Mouse (Mus musculus) lung, postnatal 36 days (tissue): Measurements from ENCODE around the gene Wdfy2.
A peak's percentile ranks its signal among the peaks of the same experiment; 100 is the strongest.
"Not testable (repeated sequence)": the region's sequence is repeated elsewhere in the genome, so short reads cannot be mapped to it uniquely, and the experiment has no call there.

ENCODE experiments used
- DNase-seq: peaks from one replicate; pipeline ENCODE4 v3.0.0; 2022; ENCODE audit warnings: mixed read lengths

Wdfy2 gene

DNA sequence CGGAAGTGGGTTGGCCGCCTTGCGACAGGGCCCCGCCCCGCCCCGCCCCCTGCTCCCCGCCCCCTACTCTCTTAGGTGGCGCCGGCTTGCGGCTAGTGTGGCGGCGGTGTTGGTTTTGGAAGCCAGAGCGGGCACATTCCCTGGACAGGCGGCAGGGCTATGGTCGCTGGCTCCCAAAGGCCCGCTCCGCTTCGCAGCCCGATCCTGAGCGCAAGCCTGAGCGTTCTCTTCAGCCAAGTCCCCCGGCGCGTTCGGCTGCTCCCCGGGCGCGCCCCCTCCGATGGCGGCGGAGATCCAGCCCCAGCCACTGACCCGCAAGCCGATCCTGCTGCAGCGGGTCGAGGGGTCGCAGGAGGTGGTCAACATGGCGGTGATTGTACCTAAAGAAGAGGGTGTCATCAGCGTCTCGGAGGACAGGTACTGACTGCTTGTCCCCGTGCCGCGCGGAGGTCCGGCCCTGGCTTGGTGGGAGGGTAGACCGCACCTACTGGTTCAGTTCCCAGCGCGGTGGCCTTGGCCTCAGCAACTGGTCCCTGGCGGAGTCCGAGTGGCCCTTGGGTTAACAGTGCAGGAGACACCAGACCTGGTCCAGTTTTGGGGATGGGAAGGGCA, at the start of gene Wdfy2:
Wdfy2 (plus strand) TSS at position 38 of the 612 bp plus-strand sequence.
- DNase-seq, result peak; percentile 52

DNA sequence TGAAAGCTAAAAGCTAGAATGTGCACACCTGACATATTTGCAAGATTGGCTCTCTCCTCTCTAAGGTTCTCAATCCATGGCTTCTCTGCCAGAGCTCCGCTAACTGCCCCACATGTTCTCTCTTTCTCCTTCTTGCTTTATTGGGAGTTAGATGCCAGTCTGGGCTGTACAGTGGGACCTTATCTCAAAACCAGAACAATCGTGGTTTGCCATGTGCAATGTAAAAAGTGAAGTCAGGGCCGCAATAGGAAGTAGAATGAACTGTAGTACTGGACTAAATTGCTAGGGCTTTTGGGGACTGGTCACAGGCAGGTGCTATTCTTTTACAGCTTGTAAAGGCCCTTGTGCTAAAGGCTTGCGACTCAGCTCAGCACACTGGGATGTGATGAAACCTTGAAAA, 48.2 kb upstream of the Wdfy2 start:
- DNase-seq, result no peak

DNA sequence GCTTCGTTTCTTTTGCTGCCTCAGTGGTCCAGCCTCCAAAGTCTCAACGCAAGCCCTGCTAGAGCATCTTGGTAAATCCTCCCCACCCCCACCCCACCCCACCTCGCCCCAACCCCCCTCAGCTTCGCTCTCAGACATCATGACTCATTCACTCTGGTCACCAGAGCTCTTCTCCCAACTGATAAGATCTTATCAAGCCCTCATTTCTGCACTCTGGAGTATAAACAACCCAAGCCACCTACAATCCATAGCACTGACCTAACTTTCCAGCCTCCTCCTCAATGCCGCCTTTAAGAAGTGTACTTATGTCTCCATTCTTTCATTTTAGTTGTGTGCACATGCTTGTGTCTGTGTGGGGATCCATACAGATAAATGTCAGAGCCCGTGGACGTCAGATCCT, 41.8 kb upstream of the Wdfy2 start:
- no peak for DNase-seq

DNA sequence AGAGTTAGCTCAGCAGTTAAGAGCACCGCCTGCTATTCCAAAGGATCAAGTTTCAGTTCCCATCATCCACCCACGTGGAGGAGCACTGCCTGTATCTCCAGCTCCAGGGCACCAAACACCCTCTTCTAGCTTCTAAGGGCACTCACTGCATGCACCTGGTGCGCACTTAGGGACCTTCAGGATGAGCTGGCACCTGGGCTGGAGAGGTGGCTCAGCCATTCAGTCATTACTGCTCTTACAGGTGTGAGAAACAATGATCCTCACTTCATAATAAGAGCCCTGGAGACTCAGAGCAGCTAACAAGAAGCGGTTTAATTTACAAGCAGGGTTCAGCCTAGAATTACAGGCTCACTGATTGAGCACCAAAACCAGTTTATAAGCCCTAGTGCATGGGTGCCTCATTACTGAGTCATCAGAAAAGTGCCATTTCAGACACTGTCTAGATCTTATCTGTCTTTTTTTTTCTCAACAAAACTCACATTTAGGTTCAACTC, 38.8 kb upstream of the Wdfy2 start:
- DNase-seq, result peak; percentile 47

DNA sequence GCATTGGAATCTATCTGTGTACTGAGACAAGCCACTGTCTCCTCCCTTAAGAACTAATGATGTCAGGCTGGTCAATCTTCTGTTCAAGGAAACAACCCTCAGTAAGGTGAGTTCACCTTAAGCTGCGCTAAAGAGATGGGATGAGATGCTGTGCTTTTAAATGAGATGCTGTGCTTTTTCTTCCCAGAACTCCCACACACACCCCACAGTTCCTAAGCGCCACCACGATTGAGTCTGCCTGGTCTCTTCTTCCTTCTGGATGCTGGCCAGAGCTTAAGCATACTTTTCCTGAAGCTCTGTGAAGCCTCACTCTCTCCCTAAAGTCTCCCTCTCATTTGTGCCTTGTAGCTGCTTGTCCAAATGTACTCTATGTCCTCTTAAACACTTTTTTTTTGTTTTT, 36.7 kb upstream of the Wdfy2 start:
- no peak for DNase-seq

DNA sequence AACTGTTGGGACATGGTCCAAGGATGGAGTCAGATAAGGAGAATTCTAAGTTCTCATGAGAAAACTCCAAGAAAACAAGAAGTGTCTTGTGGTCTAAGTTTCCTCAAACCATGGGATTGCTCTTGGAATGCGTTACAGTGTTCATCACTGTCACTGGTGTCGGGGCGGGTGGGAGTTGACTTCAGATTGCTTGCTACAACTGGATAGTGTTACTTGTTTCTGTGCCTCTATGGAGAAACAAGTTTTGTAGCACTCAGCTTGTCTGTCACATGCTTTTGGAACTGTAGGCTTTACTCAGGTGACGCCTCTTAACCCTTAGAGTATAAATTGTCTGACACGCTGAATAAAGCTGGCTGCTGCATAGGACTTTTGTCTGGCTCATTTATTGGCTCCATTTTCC, 34.3 kb upstream of the Wdfy2 start:
- no peak for DNase-seq

DNA sequence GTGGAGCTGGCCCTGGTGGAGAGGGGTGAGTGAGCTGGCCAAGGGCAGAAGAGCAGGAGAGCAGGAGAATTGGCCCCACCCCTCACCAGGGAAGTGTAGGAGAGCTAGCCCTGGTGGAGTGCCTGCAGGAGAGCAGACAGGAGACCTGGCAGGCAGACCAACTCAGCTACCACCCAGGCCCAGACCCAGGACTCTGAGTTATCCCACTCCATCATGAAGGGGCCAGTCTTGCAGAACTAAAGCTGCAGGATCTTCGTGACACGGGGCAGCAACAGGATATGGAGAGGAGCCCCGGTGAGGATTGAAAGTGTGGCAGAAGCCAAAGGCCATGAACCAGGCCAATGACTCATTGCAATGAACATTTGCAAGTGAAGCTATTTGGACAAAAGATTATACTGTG, 30.6 kb upstream of the Wdfy2 start:
- DNase-seq, result no peak

DNA sequence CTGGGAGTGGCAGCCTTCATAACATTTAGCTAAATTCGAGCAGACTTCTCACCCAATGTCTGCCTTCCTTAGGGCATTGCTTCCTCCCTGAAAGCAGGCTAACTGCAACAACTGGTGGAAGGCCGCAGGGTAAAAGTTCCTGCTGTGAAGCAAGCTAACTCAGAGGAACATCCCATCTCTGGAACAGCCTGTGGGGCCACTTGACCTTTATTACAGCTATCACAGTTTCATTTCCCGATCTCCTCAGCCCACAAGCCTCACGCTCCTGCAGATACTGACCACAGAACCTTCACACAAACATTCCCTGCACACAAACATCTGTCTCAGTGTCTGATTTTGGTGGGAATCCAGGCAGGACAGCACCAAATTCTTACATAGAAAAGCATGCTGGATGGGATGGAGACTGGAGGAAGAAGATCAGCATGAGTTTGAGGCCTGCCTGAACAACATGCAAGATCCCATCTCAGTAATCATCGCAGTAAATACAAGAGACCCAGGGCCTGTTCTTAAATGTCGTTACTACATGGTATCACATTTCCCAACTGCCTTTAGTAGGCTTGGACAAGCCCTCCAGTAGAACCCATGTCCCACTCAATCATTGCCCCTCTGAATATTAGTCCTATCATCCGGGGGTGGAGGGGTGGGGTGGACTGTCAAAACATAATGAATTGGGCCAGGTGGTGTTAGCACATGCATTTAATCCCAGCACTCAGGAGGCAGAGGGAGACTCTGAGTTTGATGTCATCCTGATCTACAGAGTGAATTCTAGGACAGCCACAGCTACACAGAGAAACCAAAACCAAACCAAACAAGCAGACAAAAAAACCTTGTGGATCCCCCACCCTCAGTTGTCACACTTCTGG, 28.6 kb upstream of the Wdfy2 start:
- peak; percentile 56 for DNase-seq

DNA sequence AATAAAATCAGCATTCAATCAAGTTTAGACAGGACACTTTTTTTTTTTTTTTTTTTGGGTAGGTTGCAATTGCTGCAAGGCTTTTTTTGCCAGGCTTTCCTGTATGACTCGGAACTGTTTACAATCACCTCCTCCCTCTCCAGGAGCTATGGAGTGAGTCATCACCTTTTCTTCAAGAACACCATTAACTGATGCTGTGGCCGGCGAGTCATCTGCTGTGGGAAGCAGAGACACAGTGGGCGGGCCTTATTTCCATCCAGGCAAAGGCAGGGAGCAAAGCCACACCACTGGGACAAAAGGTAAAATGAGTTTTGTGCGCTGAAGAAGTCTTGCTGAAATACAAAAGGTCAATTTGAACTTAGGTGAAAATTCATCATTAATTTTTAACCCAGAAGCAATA, 24.7 kb upstream of the Wdfy2 start:
- DNase-seq, result no peak

DNA sequence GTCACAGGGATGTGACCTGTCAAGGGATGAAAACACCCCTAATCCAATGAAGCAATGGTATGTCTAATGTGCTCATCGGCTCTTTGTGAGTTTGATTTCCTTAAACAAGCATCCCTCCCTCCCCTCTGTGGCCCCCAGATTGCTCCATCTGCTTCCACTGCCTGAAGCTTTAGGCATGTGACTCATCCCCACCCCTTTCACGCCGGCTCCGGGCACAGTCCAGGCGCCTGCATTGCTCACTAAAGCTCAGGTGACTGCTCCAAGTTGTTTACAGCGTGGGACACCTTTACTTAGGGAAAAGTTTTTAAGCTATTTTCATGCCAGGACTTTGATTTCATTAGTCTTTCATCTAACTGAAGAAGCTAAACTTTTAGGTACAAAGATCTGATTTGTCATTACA, 22.9 kb upstream of the Wdfy2 start:
- DNase-seq, result peak; percentile 33

DNA sequence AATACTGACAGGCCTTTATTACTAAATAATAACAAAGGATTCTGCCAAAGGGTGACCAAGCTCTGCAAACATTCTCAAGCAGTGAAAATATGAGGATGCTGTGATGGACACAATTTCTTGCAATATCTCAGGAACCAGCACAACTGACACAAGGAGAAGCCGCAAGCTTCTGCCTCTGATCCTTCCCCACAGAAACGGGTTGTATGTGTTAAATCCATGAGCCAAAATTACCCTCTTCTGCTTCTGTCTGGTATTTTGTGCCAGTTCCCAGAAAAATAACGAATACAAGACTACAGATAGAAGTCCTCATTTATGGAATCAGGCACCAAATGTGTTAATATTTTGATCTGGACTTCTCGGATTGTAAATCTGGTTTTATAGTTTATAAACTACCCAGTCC, 20.7 kb upstream of the Wdfy2 start:
- DNase-seq, result no peak

DNA sequence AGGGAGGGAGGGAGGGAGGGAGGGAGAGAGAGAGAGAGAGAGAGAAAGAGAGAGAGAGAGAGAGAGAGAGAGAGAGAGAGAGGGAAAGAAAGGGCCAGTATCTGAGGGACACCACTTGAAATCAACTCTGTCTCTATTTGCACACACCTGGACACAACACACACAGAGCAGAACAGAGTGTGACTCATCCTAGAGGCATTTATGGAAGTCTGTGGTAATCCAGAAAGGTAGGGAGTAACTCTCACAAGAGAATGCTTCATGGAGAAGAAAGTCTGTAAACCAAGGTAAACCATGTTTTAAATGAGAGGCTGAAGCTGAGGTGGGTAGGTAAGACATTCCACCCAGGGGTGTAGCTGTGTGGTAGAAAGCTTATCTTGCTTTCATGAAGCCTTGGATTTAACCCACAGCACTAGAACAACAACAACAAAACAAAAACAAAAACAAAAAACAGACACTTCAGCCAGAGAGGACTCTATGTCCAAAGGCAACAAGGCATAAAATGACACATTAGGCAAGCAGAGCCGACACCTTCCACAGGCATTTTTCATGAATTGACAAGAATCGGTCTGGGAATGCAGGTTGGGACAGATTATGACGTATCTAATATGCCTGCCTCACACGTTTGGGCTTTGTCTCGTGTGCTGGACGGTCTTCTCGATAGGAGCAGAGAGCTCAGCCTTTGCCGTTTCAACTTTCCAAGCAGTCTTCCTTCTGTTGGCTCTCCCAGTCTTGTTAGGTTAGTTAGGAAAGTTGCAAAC, 11.7 kb upstream of the Wdfy2 start:
- DNase-seq, result no peak

DNA sequence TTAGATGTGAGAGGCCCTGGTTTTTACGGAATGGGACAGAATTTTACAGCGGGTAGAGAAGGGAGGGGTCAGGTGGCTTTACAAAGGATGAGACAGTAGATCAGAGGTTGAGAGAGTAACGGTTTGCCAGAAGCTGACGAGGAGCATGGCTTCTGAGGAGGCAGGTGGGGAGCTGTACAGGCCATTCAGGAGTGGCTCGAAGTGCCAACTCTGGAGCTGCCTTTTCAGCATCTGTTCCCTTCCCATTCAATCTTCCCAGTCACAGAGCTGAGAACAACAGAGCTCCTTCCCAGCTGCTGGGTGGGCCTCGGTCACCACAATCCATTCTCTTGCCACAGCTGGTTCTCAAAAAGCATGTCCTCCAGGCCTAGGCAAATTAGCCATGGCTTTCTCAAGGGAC, 8.2 kb upstream of the Wdfy2 start:
- DNase-seq, result no peak

DNA sequence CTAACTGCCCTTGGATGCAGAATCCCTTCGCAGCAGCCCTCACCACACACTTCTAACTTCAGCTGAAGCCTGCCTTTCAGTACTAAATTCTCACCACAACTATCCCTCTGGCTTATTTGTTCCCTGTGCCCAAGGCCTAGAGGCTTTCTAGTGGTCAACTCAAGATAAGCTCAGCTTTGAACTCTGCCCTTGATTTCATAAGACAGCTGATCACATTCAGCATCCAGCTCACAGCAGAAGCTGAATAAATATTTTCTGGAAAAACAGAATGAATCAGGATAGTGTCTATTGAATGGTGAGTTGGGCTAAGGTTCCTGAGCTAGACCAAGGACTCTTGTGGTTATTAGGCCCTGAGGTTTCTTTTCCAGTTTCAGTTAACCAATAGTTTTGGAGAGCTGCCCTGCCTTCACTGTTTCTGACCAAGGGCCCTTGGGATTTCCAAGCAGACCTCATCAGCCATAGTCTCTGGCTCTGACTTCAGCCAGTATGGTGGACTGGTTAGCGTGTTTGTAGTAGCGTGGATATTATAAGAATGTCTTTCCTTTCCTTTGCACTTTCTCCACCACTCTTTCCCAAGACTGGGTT, 5.7 kb upstream of the Wdfy2 start:
- no peak for DNase-seq

DNA sequence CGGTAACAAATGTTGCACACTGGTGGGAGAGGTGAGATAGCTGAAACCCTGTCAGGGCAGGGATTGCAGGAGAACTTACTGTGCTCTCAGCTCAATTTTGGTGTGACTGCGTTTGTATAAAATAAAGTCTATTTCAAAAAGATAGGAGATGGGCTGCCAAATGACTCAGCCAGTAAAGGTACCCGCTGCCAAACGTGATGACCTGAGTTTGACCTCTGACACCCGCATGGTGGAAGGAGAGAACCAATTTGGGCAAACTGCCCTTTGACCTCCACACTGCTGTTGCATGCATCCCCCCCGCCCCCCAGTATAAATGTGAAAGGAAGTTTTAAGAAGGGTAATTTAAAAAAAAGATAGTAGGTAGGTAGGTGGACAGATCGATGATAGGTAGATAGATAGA, 4.4 kb upstream of the Wdfy2 start:
- no peak for DNase-seq

DNA sequence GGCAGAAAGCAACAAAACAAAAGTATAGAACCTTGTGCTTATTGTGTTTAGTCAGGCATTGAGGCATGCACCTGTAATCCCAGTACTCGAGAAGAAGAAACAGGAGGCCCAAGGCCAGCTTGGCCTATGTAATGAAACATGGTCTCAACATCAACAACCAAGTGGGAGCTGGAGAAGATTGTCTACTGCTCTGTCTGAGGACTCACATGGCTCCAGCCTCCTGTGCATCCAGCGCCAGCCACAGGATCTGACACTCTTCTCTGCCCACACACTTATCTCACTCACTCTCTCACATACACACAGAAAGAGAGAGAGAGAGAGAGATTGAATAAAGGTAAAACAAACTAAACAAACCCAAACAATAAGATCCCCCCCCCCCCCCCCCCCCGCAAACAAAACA, 3.9 kb upstream of the Wdfy2 start:
- no peak for DNase-seq

DNA sequence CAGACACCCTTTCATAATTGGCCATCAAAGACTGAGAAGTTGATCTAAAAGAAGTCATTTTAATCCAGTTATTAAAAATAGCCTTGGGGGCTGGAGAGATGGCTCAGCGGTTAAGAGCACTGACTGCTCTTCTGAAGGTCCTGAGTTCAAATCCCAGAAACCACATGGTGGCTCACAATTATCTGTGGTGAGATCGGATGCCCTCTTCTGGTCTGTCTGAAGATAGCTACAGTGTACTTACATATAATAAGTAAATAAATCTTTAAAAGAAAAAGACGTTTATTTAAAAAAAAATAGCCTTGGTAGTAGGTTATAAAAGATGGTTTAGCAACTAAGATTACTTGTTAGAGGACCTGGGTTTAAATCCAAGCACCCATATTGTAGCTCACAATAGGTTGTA, 1.7 kb upstream of the Wdfy2 start:
- DNase-seq, result not testable (repeated sequence)

DNA sequence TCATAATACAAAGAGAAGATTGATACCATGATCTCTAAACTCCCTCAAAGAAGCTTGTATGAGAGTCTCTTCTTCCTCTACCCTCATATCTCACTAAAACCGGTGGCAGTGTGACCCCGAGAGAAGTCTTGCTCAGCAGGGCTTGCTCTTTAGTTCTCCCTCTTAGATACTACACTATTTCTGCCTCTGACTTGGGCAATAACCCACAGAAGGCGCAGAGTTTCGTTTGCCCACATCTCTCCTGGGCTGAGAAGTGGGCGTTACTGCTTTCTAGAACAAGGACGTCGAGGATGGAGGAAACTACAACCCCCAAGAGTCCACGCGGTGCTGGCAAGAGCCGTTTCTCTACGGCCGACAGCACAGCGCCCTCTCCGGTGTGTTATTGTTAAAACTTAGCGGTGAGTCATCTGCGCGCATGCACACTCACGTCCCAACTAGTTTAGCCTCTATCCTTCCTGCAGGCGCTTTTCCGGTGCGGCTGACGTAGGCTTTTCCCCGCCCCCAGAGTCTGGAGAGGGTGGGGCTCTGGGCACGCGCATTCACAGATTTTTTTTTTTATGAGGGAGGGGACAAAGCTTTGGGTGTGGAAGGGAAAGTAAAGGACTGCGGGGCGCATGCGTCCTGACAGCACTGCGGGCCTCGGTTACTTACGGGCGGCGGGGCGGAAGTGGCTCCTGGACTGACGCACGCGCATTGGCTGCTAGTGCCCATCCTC, 395 bp upstream of the Wdfy2 start:
- peak; percentile 99 for DNase-seq

DNA sequence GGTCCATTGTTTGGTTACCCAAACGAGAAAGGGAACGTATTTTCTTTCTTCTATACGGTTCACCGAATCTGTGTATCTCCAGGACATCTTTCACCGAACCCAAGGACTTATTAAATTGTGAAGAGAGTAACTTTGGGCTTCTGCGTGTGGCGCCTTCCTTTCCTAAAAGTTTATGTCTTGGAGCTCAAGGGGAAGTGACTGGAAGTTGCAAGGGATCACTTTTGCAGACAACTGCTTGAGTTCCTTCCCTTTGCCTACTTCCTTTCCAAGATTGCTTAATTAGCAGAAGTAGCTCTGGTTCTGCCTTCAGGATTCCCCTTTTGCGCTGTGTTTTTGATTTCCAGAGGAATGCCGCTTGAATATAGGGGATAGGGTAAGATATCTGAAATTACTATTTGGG, 858 bp downstream of the Wdfy2 start:
- DNase-seq, result peak; percentile 39

DNA sequence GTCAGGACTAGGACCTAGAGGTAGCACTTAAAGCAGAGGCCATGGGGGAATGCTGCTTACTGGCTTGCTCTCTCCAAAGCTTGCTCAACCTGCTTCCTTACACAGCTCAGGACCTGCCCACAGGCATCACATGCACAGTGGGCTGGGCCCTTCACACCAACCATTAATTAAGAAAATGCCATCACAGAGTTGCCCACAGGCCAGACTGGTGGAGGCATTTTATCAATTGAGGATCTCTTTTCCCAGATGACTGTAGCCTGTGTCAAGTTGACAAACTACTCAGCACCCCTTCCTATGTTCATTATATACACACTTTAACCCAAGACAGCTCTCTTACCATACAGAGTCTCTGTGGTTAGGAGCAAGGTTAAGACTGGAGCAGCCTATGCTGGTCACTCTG, 4.2 kb downstream of the Wdfy2 start:
- no peak for DNase-seq

DNA sequence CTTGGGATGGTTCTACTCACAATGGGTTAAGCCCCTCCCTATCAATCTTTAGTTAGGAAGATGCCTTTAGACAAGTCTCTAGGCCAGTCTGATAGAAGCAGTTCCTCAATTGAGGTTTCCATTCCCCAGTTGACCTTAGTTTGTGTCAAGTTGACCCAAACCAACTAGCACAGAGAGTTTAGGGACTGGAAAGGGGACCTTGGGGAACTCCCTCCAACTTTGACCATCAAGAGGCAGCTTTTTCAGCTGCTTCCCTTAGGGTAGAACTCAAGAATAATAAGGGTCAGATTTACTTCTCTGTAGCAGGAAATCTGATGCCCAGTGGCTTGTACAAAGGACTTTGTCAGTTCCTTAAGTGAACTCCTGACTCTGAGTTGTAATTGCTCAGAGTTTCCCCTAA, 5.0 kb downstream of the Wdfy2 start:
- DNase-seq, result no peak

DNA sequence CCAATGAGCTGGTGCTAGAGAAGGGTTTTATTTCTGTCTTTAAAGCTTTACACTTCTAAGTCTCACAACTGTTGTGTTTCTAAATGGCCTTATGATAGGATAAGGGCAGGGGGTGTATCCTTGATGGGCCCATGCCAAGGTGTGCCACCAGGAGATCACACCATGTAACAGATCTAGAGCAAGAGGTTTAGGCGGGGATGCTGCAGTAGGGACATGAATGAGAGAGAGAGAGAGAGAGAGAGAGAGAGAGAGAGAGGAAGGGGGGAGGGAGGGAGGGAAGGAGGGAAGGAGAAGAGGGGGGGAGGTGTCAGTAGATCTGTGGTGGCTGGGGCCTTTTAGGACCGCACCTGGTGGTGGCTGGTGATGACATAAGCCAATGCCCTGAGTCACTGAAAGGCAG, 5.5 kb downstream of the Wdfy2 start:
- DNase-seq, result no peak

DNA sequence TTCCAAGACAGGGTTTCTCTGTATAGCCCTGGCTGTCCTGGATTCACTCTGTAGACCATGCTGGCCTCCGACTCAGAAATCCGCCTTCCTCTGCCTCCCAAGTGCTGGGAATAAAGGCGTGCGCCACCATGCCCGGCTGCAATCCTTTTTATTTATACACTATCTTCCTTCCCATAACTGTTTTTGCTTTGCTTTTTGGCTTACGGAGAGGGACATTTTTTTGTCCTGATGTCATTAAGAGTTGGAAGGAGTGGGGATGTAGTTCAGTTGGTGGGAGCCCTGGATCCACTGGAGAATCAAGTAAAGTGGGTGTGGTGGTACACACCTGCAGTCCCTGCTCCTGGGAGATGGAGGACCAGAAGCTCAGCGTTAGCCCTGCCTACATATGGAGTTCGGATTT, 6.7 kb downstream of the Wdfy2 start:
- no peak for DNase-seq
